ENCODE assay signal across 23 mouse cellular contexts in the genomic region with DNA sequence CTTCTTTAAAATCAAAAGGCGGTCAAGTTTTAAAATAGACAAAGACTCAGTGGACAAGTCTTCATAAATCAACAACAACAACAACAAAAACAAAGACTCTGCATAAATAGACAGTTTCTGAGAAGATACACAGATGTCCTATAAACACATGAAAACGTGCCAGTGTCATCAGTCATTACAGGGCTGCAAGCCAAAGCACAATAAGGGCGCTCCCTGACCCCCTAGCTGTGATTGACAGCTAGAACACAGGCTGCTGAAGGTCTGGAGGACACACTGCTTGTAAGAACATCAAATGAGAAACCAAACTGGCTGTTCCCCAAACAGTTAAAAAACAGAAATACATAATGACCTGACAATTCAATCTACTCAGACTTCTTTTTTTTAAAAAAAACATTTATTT. TPM values are rescaled to one million over a fixed set of nuclear protein-coding genes. Genes with fewer than 3 reads are reported as not detected.
DNase-seq lines count a peak whose midpoint lies in the region; ATAC-seq and TF ChIP-seq lines count a peak whose summit lies in the region.
"Had no signal": no experiment of that assay in that cellular context is flagged by ENCODE, and none has a peak within 500 bp of the region (broad histone marks: within the 10 kb centered on the region; RNA-seq: fewer than 3 reads in every experiment).

No protein-coding gene starts in this region.

- no peak overlapping the region for H3K4me2 ChIP-seq in kidney, postnatal 0 days (ENCODE audit: low read length)
- no peak overlapping the region for H3K4me2 ChIP-seq in liver, embryonic 11.5 days
- H3K4me2 ChIP-seq: embryonic facial prominence, embryonic 15.5 days; heart, embryonic 13.5 days; hindbrain, embryonic 12.5 days had no signal

- 71% methylated on average over 3 of the region's 3 CpGs for WGBS in kidney, postnatal 0 days
- WGBS in liver, adult 2 months: 55% methylated on average over 3 of the region's 3 CpGs
- WGBS in liver, embryonic 11.5 days: 69% methylated on average over 3 of the region's 3 CpGs
- WGBS in small intestine, adult 2 months: 40% methylated on average over 3 of the region's 3 CpGs

- no peaks in the 10 kb centered on the region for H3K27me3 ChIP-seq in kidney, postnatal 0 days (ENCODE audit: insufficient read depth, low read length)
- H3K27me3 ChIP-seq in liver, adult 2 months (ENCODE audit: control insufficient read depth, insufficient read depth, low read length): no peaks in the 10 kb centered on the region
- no peaks in the 10 kb centered on the region for H3K27me3 ChIP-seq in liver, embryonic 11.5 days (replicated peaks; ENCODE audit: control insufficient read depth, insufficient read depth, low read length)
- no peaks in the 10 kb centered on the region for H3K27me3 ChIP-seq in small intestine, adult 2 months (ENCODE audit: control insufficient read depth, insufficient read depth, low read length)
- H3K27me3 ChIP-seq: embryonic facial prominence, embryonic 15.5 days; heart, embryonic 13.5 days had no signal

- H3K9ac ChIP-seq in kidney, postnatal 0 days (ENCODE audit: low read depth, low read length): no peak overlapping the region
- no peak overlapping the region for H3K9ac ChIP-seq in liver, adult 2 months (ENCODE audit: low read depth, low read length)
- H3K9ac ChIP-seq in liver, embryonic 11.5 days (ENCODE audit: low read depth, low read length): no peak overlapping the region
- H3K9ac ChIP-seq: embryonic facial prominence, embryonic 15.5 days; heart, embryonic 13.5 days; hindbrain, embryonic 12.5 days had no signal

- no peak overlapping the region for H3K4me3 ChIP-seq in kidney, postnatal 0 days (replicated peaks; ENCODE audit: low read depth, low read length)
- H3K4me3 ChIP-seq in liver, adult 2 months (ENCODE audit: insufficient read depth, low read depth, low read length): no peak overlapping the region
- no peak overlapping the region for H3K4me3 ChIP-seq in liver, embryonic 11.5 days (ENCODE audit: low read depth, low read length)
- H3K4me3 ChIP-seq in small intestine, adult 2 months (ENCODE audit: low read depth, low read length): no peak overlapping the region
- H3K4me3 ChIP-seq: embryonic facial prominence, embryonic 15.5 days; erythroblast, embryonic 14.5 days; forebrain, embryonic 10.5 days; gastrocnemius, adult 2 months; heart, embryonic 13.5 days; hindbrain, embryonic 12.5 days had no signal

- DNase-seq in kidney, postnatal 0 days (ENCODE audit: low spot score): peak; percentile 22
- no peak for DNase-seq in kidney, postnatal 4 days
- DNase-seq in liver, adult 2 months (ENCODE audit: extremely low read depth, low read depth, low spot score): peak; percentile 58
- no peak for DNase-seq in liver, embryonic 11.5 days (ENCODE audit: low spot score)
- peak; percentile 63 for DNase-seq in adipocyte (ENCODE audit: low spot score)
- DNase-seq: adrenal gland, adult 8-10 months; cerebellum, adult 2 months; cerebellum, postnatal 10 days; gastrocnemius, adult 2 months; gastrocnemius, postnatal 25 days; heart, postnatal 4 days had no signal

- no peaks in the 10 kb centered on the region for H3K79me2 ChIP-seq in liver, adult 2 months (ENCODE audit: control insufficient read depth, insufficient read depth, low read length)

- no peak for TF ChIP-seq CTCF in kidney, postnatal 0 days (IDR thresholded peaks at IDR 0.05; ENCODE audit: low read depth)
- TF ChIP-seq CTCF in liver, adult 2 months (IDR thresholded peaks at IDR 0.05; ENCODE audit: low read depth, low read length): no peak
- no peak for TF ChIP-seq CTCF in small intestine, adult 2 months (IDR thresholded peaks at IDR 0.05; ENCODE audit: extremely low read depth, insufficient read length, insufficient replicate concordance, low read depth, low read length)

- H3K4me1 ChIP-seq in kidney, postnatal 0 days (replicated peaks; ENCODE audit: insufficient read depth, low read length): 0 out of 2 replicates have a peak, but pooled peaks cover 4% of the 10 kb centered on the region
- peaks cover 9% of the 10 kb centered on the region; the same call in 1 of the 2 replicates for H3K4me1 ChIP-seq in liver, adult 2 months (ENCODE audit: control insufficient read depth, insufficient read depth, low read length)
- H3K4me1 ChIP-seq in liver, embryonic 11.5 days (replicated peaks; ENCODE audit: control insufficient read depth, insufficient read depth, low read length): peaks cover 6% of the 10 kb centered on the region; the same call in 1 of the 2 replicates
- H3K4me1 ChIP-seq in small intestine, adult 2 months (ENCODE audit: control insufficient read depth, insufficient read depth, insufficient read length, low read length): peaks cover 26% of the 10 kb centered on the region

- H3K9me3 ChIP-seq in kidney, postnatal 0 days (replicated peaks; ENCODE audit: low read length): no peaks in the 10 kb centered on the region
- H3K9me3 ChIP-seq in liver, embryonic 11.5 days (ENCODE audit: control insufficient read depth, low read length): no peaks in the 10 kb centered on the region
- H3K9me3 ChIP-seq: embryonic facial prominence, embryonic 15.5 days; forebrain, embryonic 10.5 days; heart, embryonic 13.5 days; hindbrain, embryonic 12.5 days had no signal

- ATAC-seq in kidney, postnatal 0 days (replicated peaks; ENCODE audit: low FRiP score, low read depth): no peak
- no peak for ATAC-seq in liver, embryonic 11.5 days (replicated peaks; ENCODE audit: low FRiP score)
- ATAC-seq: forebrain, embryonic 14.5 days had no signal

- no peak overlapping the region for H3K27ac ChIP-seq in kidney, postnatal 0 days
- no peak overlapping the region for H3K27ac ChIP-seq in liver, adult 2 months (replicated peaks; ENCODE audit: insufficient read depth, low read depth, low read length)
- H3K27ac ChIP-seq in liver, embryonic 11.5 days (ENCODE audit: low read depth, low read length): no peak overlapping the region
- peak overlapping the region; percentile 98 for H3K27ac ChIP-seq in small intestine, adult 2 months (ENCODE audit: insufficient read depth, low read depth, low read length)
- H3K27ac ChIP-seq: embryonic facial prominence, embryonic 15.5 days; forebrain, embryonic 10.5 days; gastrocnemius, adult 2 months; heart, embryonic 13.5 days; hindbrain, embryonic 12.5 days had no signal

- no peak for TF ChIP-seq POLR2A in liver, adult 2 months (IDR thresholded peaks at IDR 0.05; ENCODE audit: extremely low read depth, insufficient read depth, low read length)
- TF ChIP-seq POLR2A in small intestine, adult 2 months (IDR thresholded peaks at IDR 0.05; ENCODE audit: low read depth, low read length): no peak

- H3K36me3 ChIP-seq in kidney, postnatal 0 days (ENCODE audit: insufficient read depth, low read length): no peaks in the 10 kb centered on the region
- H3K36me3 ChIP-seq in liver, adult 2 months (ENCODE audit: control insufficient read depth, insufficient read depth, low read length): no peaks in the 10 kb centered on the region
- no peaks in the 10 kb centered on the region for H3K36me3 ChIP-seq in liver, embryonic 11.5 days (ENCODE audit: control insufficient read depth, insufficient read depth, low read length)
- H3K36me3 ChIP-seq in small intestine, adult 2 months (ENCODE audit: control insufficient read depth, insufficient read depth, low read length): no peaks in the 10 kb centered on the region
- H3K36me3 ChIP-seq: embryonic facial prominence, embryonic 15.5 days; forebrain, embryonic 10.5 days; heart, embryonic 13.5 days; hindbrain, embryonic 12.5 days had no signal

RNA-seq across cellular contexts. Expression of a gene that starts 5.4 kb away (rescaled TPM):
- polyA plus RNA-seq in kidney, postnatal 0 days (2015; fragmentation: Nextera tagmentation; extraction: Ambion mirVana): 21.2 and 21.4 TPM in 2 replicates
- 29.8 and 34.5 TPM in 2 replicates for total RNA-seq in liver, adult 2 months (2014; rRNA removed)
- 32.4 and 37.2 TPM in 2 replicates for polyA plus RNA-seq in liver, adult 2 months (2012; rRNA removed)
- 14.0 and 14.1 TPM in 2 replicates for polyA plus RNA-seq in liver, embryonic 11.5 days (2014; fragmentation: Nextera tagmentation; extraction: Ambion mirVana)
- polyA plus RNA-seq in small intestine, adult 2 months (2012; rRNA removed): 44.6 and 85.4 TPM in 2 replicates

RNA-seq across cellular contexts. Expression of a gene that starts 37.2 kb away (rescaled TPM):
- polyA plus RNA-seq in kidney, postnatal 0 days (2015; fragmentation: Nextera tagmentation; extraction: Ambion mirVana): 100 and 103 TPM in 2 replicates
- 14.7 and 20.7 TPM in 2 replicates for total RNA-seq in liver, adult 2 months (2014; rRNA removed)
- polyA plus RNA-seq in liver, adult 2 months (2012; rRNA removed): 12.2 and 12.7 TPM in 2 replicates
- polyA plus RNA-seq in liver, embryonic 11.5 days (2014; fragmentation: Nextera tagmentation; extraction: Ambion mirVana): 73.0 and 90.6 TPM in 2 replicates
- 11.3 and 19.2 TPM in 2 replicates for polyA plus RNA-seq in small intestine, adult 2 months (2012; rRNA removed)

RNA-seq across cellular contexts. Expression of a gene that starts 39.1 kb away (rescaled TPM):
- polyA plus RNA-seq in kidney, postnatal 0 days (2015; fragmentation: Nextera tagmentation; extraction: Ambion mirVana): not detected in 2 replicates
- total RNA-seq in liver, adult 2 months (2014; rRNA removed): not detected in 2 replicates
- polyA plus RNA-seq in liver, adult 2 months (2012; rRNA removed): 0.20 TPM in 1 of 2 replicates, not detected in the other
- 0.18 TPM in 1 of 2 replicates, not detected in the other for polyA plus RNA-seq in liver, embryonic 11.5 days (2014; fragmentation: Nextera tagmentation; extraction: Ambion mirVana)
- 0.08 and 0.11 TPM in 2 replicates for polyA plus RNA-seq in small intestine, adult 2 months (2012; rRNA removed)
- total RNA-seq: adrenal gland, adult 8-10 months; ES-E14; gastrocnemius, adult 2 months; gastrocnemius, postnatal 25 days; granulocyte monocyte progenitor cell, adult 5-6 weeks; heart, adult 8-10 months; heart, postnatal 4 days had no signal
- polyA plus RNA-seq: cerebellum, adult 2 months; embryonic facial prominence, embryonic 11.5 days; embryonic facial prominence, embryonic 15.5 days; forebrain, embryonic 10.5 days; heart, embryonic 13.5 days; heart, postnatal 0 days; hindbrain, embryonic 12.5 days had no signal

Comparison
In these comparisons a context has a peak if more than half of its experiments do, and no peak if none do; other contexts are left out.
1. DNase-seq: peak in kidney, postnatal 0 days (single experiment), liver, adult 2 months (single experiment) and adipocyte (single experiment); none in kidney, postnatal 4 days (0 of 2) and liver, embryonic 11.5 days (single experiment).